12 mouse cellular contexts compared by ENCODE assay signal in the genomic region with DNA sequence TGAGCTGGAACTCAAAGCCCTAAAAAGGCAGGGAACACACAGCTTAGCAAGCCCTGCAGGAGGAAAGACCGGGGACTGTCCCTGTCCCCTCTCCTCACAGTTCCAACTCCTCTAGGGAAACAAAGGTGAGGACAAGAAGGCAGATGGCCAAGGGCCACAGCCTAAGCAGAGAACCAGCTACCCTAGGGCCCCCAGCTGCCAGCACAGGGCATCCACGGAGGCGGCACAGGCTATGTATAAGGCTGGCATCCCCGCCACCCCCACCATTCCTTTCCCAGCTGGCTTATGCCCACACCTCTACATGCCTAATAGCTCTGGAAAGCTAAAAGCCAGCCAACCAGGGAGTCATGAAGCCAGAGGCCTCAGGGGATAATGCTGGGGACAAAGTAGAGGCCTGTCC.
DNase-seq lines count a peak whose midpoint lies in the region; ATAC-seq and TF ChIP-seq lines count a peak whose summit lies in the region.
"Had no signal": no experiment of that assay in that cellular context is flagged by ENCODE, and none has a peak within 500 bp of the region (broad histone marks: within the 10 kb centered on the region; RNA-seq: fewer than 3 reads in every experiment).

No protein-coding gene starts in this region.

- no peak for TF ChIP-seq POLR2A in kidney, adult 2 months (IDR thresholded peaks at IDR 0.05; ENCODE audit: low read depth, low read length)

- H3K27me3 ChIP-seq in forebrain, embryonic 15.5 days, result peaks cover 12% of the 10 kb centered on the region; the same call in 1 of the 2 replicates
- peaks cover 10% of the 10 kb centered on the region for H3K27me3 ChIP-seq in forebrain, embryonic 11.5 days (ENCODE audit: control insufficient read depth, insufficient read depth, low read length)
- H3K27me3 ChIP-seq in kidney, adult 2 months (replicated peaks; ENCODE audit: control insufficient read depth, insufficient read depth, low read length), result no peaks in the 10 kb centered on the region
- H3K27me3 ChIP-seq in limb, embryonic 15.5 days, result no peaks in the 10 kb centered on the region

- H3K9me3 ChIP-seq in forebrain, embryonic 15.5 days, result no peaks in the 10 kb centered on the region
- H3K9me3 ChIP-seq in forebrain, embryonic 11.5 days (ENCODE audit: control insufficient read depth, low read length), result no peaks in the 10 kb centered on the region
- no peaks in the 10 kb centered on the region for H3K9me3 ChIP-seq in limb, embryonic 15.5 days

- H3K4me3 ChIP-seq in forebrain, embryonic 15.5 days, result no peak overlapping the region
- no peak overlapping the region for H3K4me3 ChIP-seq in forebrain, embryonic 11.5 days (ENCODE audit: low read depth, low read length)
- no peak overlapping the region for H3K4me3 ChIP-seq in left cerebral cortex, adult 2 months
- peak overlapping the region; percentile 87 for H3K4me3 ChIP-seq in kidney, adult 2 months (ENCODE audit: insufficient read depth, low read depth, low read length)
- H3K4me3 ChIP-seq in limb, embryonic 15.5 days, result no peak overlapping the region

- no peaks in the 10 kb centered on the region for H3K36me3 ChIP-seq in forebrain, embryonic 15.5 days
- no peaks in the 10 kb centered on the region for H3K36me3 ChIP-seq in forebrain, embryonic 11.5 days (ENCODE audit: control insufficient read depth, insufficient read depth, low read length)
- H3K36me3 ChIP-seq in kidney, adult 2 months (ENCODE audit: control insufficient read depth, insufficient read depth, low read length), result no peaks in the 10 kb centered on the region; the same call in 1 of the 2 replicates
- no peaks in the 10 kb centered on the region for H3K36me3 ChIP-seq in limb, embryonic 15.5 days

- intact Hi-C loops in left cerebral cortex, adult 2 months (cut with DNase I), result no loop called here
- intact Hi-C loops in left cerebral cortex, postnatal 25 days (cut with DNase I), result no loop called here
- intact Hi-C loops in left cerebral cortex, postnatal 14 days (cut with DNase I), result no loop called here

- H3K4me2 ChIP-seq in forebrain, embryonic 15.5 days (replicated peaks), result no peak overlapping the region
- H3K4me2 ChIP-seq in forebrain, embryonic 11.5 days (ENCODE audit: low read depth, low read length, severe bottlenecking), result no peak overlapping the region
- no peak overlapping the region for H3K4me2 ChIP-seq in limb, embryonic 15.5 days

- ATAC-seq in forebrain, embryonic 15.5 days (replicated peaks), result no peak
- ATAC-seq in forebrain, embryonic 11.5 days (replicated peaks; ENCODE audit: low FRiP score), result no peak
- ATAC-seq in limb, embryonic 15.5 days (ENCODE audit: insufficient number of reproducible peaks, low FRiP score, low TSS enrichment, low read depth), result no peak
- ATAC-seq: intestine, postnatal 0 days had no signal

- TF ChIP-seq CTCF in left cerebral cortex, adult 2 months (IDR thresholded peaks at IDR 0.05), result no peak
- TF ChIP-seq CTCF in kidney, adult 2 months (conservative IDR thresholded peaks at IDR 0.05; ENCODE audit: insufficient read depth, insufficient read length, low read depth, low read length), result no peak

- 0 out of 2 replicates have a peak overlapping the region, but pooled peaks have one; percentile 8 for H3K27ac ChIP-seq in forebrain, embryonic 15.5 days (replicated peaks)
- H3K27ac ChIP-seq in forebrain, embryonic 11.5 days (ENCODE audit: low read depth, low read length), result no peak overlapping the region
- H3K27ac ChIP-seq in left cerebral cortex, adult 2 months, result 0 out of 2 replicates have a peak overlapping the region, but pooled peaks have one; percentile 32
- H3K27ac ChIP-seq in kidney, adult 2 months (ENCODE audit: insufficient read depth, low read depth, low read length), result peak overlapping the region; percentile 96
- peak overlapping the region; percentile 67; the same call in 1 of the 2 replicates for H3K27ac ChIP-seq in limb, embryonic 15.5 days

- 85% methylated on average over 4 of the region's 4 CpGs for WGBS in forebrain, embryonic 15.5 days
- WGBS in forebrain, embryonic 11.5 days, result 75% methylated on average over 4 of the region's 4 CpGs
- 23% methylated on average over 4 of the region's 4 CpGs for WGBS in kidney, adult 2 months
- WGBS in limb, embryonic 15.5 days, result 82% methylated on average over 4 of the region's 4 CpGs

- no peak for DNase-seq in forebrain, embryonic 11.5 days (ENCODE audit: low spot score)
- no peak for DNase-seq in left cerebral cortex, adult 2 months (ENCODE audit: extremely low spot score in 1 of 2, low spot score in 2 of 2)
- no peak for DNase-seq in left cerebral cortex, postnatal 25 days (ENCODE audit: low spot score in 2 of 2)
- DNase-seq in kidney, adult 2 months, result peak; percentile 82
- DNase-seq in cerebellum, postnatal 25 days, result no peak
- DNase-seq in left cerebral cortex, postnatal 14 days (ENCODE audit: low spot score in 2 of 2), result no peak
- DNase-seq: cerebellum, adult 9-11 months; gastrocnemius, postnatal 10 days; thymus, postnatal 36 days had no signal

- peaks cover 25% of the 10 kb centered on the region for H3K4me1 ChIP-seq in forebrain, embryonic 15.5 days
- peaks cover 6% of the 10 kb centered on the region; the same call in 1 of the 2 replicates for H3K4me1 ChIP-seq in forebrain, embryonic 11.5 days (replicated peaks; ENCODE audit: control insufficient read depth, insufficient read depth, low read length)
- peaks cover 52% of the 10 kb centered on the region for H3K4me1 ChIP-seq in kidney, adult 2 months (ENCODE audit: control insufficient read depth, insufficient read depth, low read length)
- H3K4me1 ChIP-seq in limb, embryonic 15.5 days, result peaks cover 91% of the 10 kb centered on the region

- no peak overlapping the region for H3K9ac ChIP-seq in forebrain, embryonic 15.5 days (replicated peaks)
- no peak overlapping the region for H3K9ac ChIP-seq in forebrain, embryonic 11.5 days (ENCODE audit: low read length)
- H3K9ac ChIP-seq in limb, embryonic 15.5 days, result no peak overlapping the region
